Mouse (Mus musculus) E14TG2a.4 (cell line): ENCODE measurements around the gene Castor1.

Source experiments
- CTCF ChIP-seq: conservative IDR thresholded peaks from 2 replicates; pipeline ENCODE4 v1.5.1; 2014; ENCODE audit warnings: low read length
- NANOG ChIP-seq: IDR thresholded peaks from 2 replicates; pipeline ENCODE4 v1.6.1; 2014; ENCODE audit warnings: borderline replicate concordance, low read length, mixed read lengths

DNA sequence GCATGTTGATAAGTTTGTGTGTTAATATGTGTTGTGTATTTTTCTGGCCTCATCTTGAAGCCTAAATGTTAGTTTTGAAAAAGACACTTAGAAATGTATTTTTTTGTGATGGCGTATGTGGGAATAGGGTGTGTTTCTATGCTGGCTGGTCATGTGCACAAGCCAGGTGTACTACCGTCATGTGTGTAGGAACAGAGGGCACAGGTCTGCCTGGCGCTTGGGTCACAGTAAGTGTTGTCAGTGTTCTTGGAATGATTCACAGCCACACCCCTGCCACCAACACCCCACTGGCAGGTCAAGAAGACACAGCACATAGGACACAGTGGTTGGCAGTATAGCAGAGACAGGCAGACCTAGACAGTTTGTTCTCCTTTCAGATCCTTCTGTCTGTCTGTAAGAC is 31.1 kb downstream of the Castor1 start:
- TF ChIP-seq CTCF (no peak), NANOG (no peak)
